Mouse (Mus musculus) testis, adult 2 months (tissue): ENCODE results near the gene Ext2.

Experiments
- CTCF ChIP-seq: fragments of 200-500 bp; IDR thresholded peaks from 2 replicates; pipeline ENCODE4 v1.5.1; 2012; ENCODE audit warnings: low read depth, mild to moderate bottlenecking, inconsistent platforms, low read length, moderate library complexity; ENCODE audit not compliant: control insufficient read depth, insufficient read depth, insufficient replicate concordance
- POLR2A ChIP-seq: fragments of 200-500 bp; IDR thresholded peaks from 2 replicates; pipeline ENCODE4 v1.6.1; 2012; ENCODE audit warnings: low read depth, mild to moderate bottlenecking, inconsistent platforms, low read length, moderate library complexity; ENCODE audit not compliant: control insufficient read depth

DNA sequence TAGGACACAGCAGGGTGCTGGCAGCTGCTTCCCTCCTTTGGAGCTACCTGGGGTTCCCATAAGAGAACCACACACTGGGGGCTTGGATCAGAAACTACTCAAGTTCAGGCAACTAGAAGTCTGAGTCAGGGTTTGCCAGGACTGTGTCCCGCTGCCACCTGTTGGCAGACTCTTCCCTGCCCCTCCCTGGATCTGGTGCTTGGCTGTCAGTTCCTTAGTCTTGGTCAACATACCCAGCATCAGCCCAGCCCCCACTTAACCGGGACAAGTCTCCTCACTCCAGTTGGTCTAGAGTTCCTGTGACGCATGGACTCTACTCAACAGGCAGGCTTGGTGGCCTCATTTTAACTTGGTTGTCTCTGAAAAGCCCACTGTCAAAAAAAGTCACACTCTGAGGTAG lies 112.7 kb downstream of the Ext2 start:
- TF ChIP-seq CTCF (no peak), POLR2A (no peak)
